Mouse (Mus musculus) liver, postnatal 0 days (tissue): ENCODE measurements around the gene Cldn10. TPM values are rescaled to one million over a fixed set of nuclear protein-coding genes. Genes with fewer than 3 reads are reported as not detected.

Experiments used
- ATAC-seq: fragments of 200-750 bp; cut with Nextera tagmentation; 2 replicates; pipeline ENCODE4 v1.8.0; 2017; ENCODE audit warnings: mild to moderate bottlenecking, moderate library complexity
- DNase-seq: peaks from one replicate; pipeline ENCODE4 v3.0.0-alpha.2; 2016
- H3K27ac ChIP-seq: fragments of 300-500 bp; sonication (generic); 2 replicates; pipeline ENCODE4 v1.5.1; 2014; ENCODE audit warnings: antibody characterized with exemption, moderate library complexity, mild to moderate bottlenecking, low read depth
- H3K27me3 ChIP-seq: fragments of 300-500 bp; sonication (generic); 2 replicates; pipeline ENCODE4 v1.6.1; 2014; ENCODE audit warnings: low read length, control low read depth, mixed read lengths; ENCODE audit not compliant: insufficient read depth
- H3K36me3 ChIP-seq: fragments of 300-500 bp; sonication (generic); replicated peaks from 2 replicates; pipeline ENCODE4 v1.6.1; 2014; ENCODE audit warnings: mild to moderate bottlenecking, control low read depth, low read length, moderate library complexity, mixed read lengths; ENCODE audit not compliant: insufficient read depth
- H3K4me1 ChIP-seq: fragments of 300-500 bp; sonication (generic); 2 replicates; pipeline ENCODE4 v1.6.1; 2014; ENCODE audit warnings: antibody characterized with exemption, mild to moderate bottlenecking, control low read depth; ENCODE audit not compliant: insufficient read depth
- H3K4me2 ChIP-seq: fragments of 300-500 bp; sonication (generic); 2 replicates; pipeline ENCODE4 v1.6.1; 2014; ENCODE audit warnings: low read depth, mild to moderate bottlenecking, low read length, moderate library complexity, mixed read lengths
- H3K4me3 ChIP-seq: fragments of 300-500 bp; sonication (generic); 2 replicates; pipeline ENCODE4 v1.5.1; 2014; ENCODE audit warnings: low read depth, low read length
- H3K9ac ChIP-seq: fragments of 300-500 bp; sonication (generic); replicated peaks from 2 replicates; pipeline ENCODE4 v1.6.1; 2014; ENCODE audit warnings: mild to moderate bottlenecking, moderate library complexity
- H3K9me3 ChIP-seq: fragments of 300-500 bp; sonication (generic); 2 replicates; pipeline ENCODE4 v1.6.1; 2016; ENCODE audit warnings: mild to moderate bottlenecking, control low read depth, low read length, mixed read lengths
- CTCF ChIP-seq: sonication (generic); IDR thresholded peaks from 2 replicates; pipeline ENCODE4 v1.5.1; 2016; ENCODE audit warnings: antibody characterized with exemption, low read depth
- EP300 ChIP-seq: IDR thresholded peaks from 2 replicates; pipeline ENCODE4 v1.6.1; 2016; ENCODE audit warnings: antibody characterized with exemption, low read depth, mild to moderate bottlenecking
- WGBS: fragments of 180-500 bp; shearing (Covaris S2); extraction: QIAGEN DNeasy Blood & Tissue Kit; methylation state at CpG from one replicate; pipeline ENCODE4 v1.1.7; 2014; ENCODE audit not compliant: insufficient replicate concordance; 5-methylcytosine and 5-hydroxymethylcytosine counted together
- polyA plus RNA-seq: library from polyadenylated mRNA; unstranded; fragments of >200 nt; fragmentation: Nextera tagmentation; extraction: Ambion mirVana; gene quantifications from 2 replicates; pipeline ENCODE4 v1.2.1, GENCODE M21; 2015

The Cldn10 gene
- polyA plus RNA-seq, 1 experiment from 2014 or later: 0.61 TPM

- no peaks in the 10 kb centered on the region for H3K36me3 ChIP-seq
- TF ChIP-seq EP300 (no peak), CTCF (no peak)
- no peak overlapping the region for H3K27ac ChIP-seq
- H3K9me3 ChIP-seq: no peaks in the 10 kb centered on the region
- 86% methylated on average over 6 of the region's 6 CpGs for WGBS
- DNase-seq: no peak
- no peaks in the 10 kb centered on the region for H3K27me3 ChIP-seq
- H3K4me1 ChIP-seq: peaks cover 5% of the 10 kb centered on the region; the same call in 1 of the 2 replicates
- no peak overlapping the region for H3K4me3 ChIP-seq
- no peak for ATAC-seq
- H3K9ac ChIP-seq: no peak overlapping the region
- no peak overlapping the region for H3K4me2 ChIP-seq
These were observed 123.8 kb downstream of the Cldn10 start for GRCm38 (mm10) chr14:118911521-118911920.

DNA sequence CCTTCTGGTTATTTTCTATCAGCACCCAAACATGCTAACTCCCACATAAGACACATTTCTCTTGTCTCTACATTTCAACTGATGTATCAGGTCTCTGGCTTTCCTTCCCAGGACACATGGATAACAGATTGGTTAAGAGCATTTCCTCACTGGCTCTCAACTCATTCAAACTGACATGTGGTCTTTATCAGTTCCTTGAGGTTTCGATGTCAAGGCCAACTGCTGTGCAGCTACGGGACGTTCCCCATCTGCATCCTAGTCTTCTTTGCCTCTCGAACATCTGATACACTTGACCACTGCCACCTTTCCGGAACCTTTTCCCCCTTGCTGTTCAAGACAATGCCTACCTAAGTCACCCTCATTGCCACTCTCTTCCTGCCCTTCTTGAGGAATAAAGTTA, 125.9 kb downstream of the Cldn10 start:
- H3K9me3 ChIP-seq: no peaks in the 10 kb centered on the region
- H3K4me2 ChIP-seq: no peak overlapping the region
- H3K36me3 ChIP-seq: no peaks in the 10 kb centered on the region
- no peaks in the 10 kb centered on the region for H3K27me3 ChIP-seq
- no peak overlapping the region for H3K9ac ChIP-seq
- ATAC-seq (no peak), DNase-seq (no peak)
- no peak overlapping the region for H3K4me3 ChIP-seq
- no peak overlapping the region for H3K27ac ChIP-seq
- peaks cover 5% of the 10 kb centered on the region; the same call in 1 of the 2 replicates for H3K4me1 ChIP-seq
- WGBS: 29% methylated on average over 5 of the region's 5 CpGs
- TF ChIP-seq EP300 (no peak), CTCF (no peak)

DNA sequence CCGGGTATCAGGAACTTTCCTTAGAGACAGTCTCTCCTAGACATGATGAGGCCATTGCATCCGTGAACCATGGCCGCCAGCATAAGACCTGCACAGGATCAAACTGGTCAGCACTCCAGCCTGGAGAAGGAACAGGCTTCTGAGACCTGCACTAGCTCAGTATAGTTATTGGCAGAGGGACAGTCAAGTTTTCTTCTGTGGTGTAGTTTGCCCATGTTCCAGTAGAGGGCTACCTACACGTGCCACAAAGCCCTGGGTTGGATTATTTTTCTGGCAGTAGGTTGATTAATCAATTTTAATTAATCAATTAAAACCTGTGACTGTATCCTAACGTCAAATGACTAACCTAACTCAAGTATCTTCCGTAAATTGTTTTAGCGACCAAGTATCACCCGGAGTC, 131.3 kb downstream of the Cldn10 start:
- Histone ChIP-seq H3K4me1 (peaks cover 8% of the 10 kb centered on the region), H3K9ac (no peak overlapping the region), H3K27ac (no peak overlapping the region), H3K4me3 (no peak overlapping the region), H3K36me3 (no peaks in the 10 kb centered on the region), H3K9me3 (no peaks in the 10 kb centered on the region), H3K4me2 (no peak overlapping the region), H3K27me3 (peaks cover 32% of the 10 kb centered on the region)
- 61% methylated on average over 8 of the region's 8 CpGs for WGBS
- TF ChIP-seq CTCF (peak; percentile 68), EP300 (no peak)
- ATAC-seq: peak; percentile 53
- DNase-seq: no peak

- Histone ChIP-seq H3K4me3 (no peak overlapping the region), H3K9ac (no peak overlapping the region), H3K36me3 (no peaks in the 10 kb centered on the region), H3K27me3 (peaks cover 49% of the 10 kb centered on the region), H3K27ac (no peak overlapping the region), H3K4me1 (peaks cover 15% of the 10 kb centered on the region), H3K9me3 (no peaks in the 10 kb centered on the region), H3K4me2 (no peak overlapping the region)
- DNase-seq: no peak
- no peak for TF ChIP-seq CTCF
- no peak for TF ChIP-seq EP300
- no peak for ATAC-seq
- 58% methylated on average over 7 of the region's 7 CpGs for WGBS
These were observed 132.9 kb downstream of the Cldn10 start for GRCm38 (mm10) chr14:118920654-118921053.

DNA sequence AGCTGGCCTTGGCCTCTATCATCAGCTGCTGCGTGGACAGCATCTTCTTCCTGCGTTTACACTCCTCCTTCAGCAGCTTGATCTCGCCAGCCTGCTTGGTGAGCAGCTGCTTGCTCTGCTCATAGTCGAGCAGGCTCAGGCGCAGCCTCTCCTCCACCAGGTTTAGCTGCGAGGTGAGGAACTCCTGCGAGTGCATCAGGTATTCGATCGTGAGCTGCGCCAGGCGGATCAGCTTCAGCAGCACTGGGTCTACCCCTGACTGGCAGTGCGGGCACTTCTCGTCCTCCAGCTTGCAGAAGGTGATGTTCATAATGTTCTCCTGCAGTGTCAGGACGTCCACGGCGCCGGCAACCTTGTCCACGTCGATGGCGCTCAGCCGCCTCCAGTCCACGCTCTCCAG, 134.5 kb downstream of the Cldn10 start:
- no peak for TF ChIP-seq CTCF
- TF ChIP-seq EP300: no peak
- Histone ChIP-seq H3K27ac (no peak overlapping the region), H3K9ac (0 out of 2 replicates have a peak overlapping the region, but pooled peaks have one; percentile 30), H3K36me3 (no peaks in the 10 kb centered on the region), H3K4me1 (peaks cover 15% of the 10 kb centered on the region), H3K9me3 (no peaks in the 10 kb centered on the region), H3K27me3 (peaks cover 54% of the 10 kb centered on the region), H3K4me2 (peak overlapping the region; percentile 63), H3K4me3 (peak overlapping the region; percentile 41)
- 21% methylated on average over 22 of the region's 22 CpGs for WGBS
- no peak for DNase-seq
- ATAC-seq: no peak

DNA sequence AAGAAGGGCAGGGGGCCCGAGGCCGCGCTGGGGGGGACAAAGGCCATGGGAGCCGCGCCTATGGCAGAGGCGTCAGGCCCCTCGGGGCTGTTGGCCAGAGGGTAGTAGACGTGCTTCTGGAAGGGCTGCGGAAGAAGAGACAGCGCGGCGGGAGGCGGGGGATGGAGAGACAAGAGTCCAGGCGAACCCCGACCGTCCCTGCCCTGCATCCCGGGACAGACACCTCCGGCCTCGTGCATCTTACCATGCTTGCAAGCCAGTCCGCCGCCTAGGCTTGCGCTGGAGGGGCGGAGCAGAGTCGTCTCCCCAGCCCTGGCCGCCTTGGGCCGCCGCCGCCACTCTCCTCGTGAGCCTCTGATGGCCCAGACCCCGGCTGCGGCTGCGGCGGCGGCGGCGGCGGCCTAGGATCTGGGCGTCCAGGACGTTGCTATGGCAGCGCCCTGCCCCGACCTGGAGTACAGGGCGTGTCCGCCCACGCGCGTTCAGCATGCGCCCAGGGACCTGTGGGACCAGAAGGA, 135.0 kb downstream of the Cldn10 start:
- WGBS: 3% methylated on average over 47 of the region's 47 CpGs
- ATAC-seq: peak; percentile 56
- Histone ChIP-seq H3K9me3 (no peaks in the 10 kb centered on the region), H3K4me3 (peak overlapping the region; percentile 41), H3K4me1 (peaks cover 15% of the 10 kb centered on the region), H3K4me2 (peak overlapping the region; percentile 63), H3K36me3 (no peaks in the 10 kb centered on the region), H3K9ac (0 out of 2 replicates have a peak overlapping the region, but pooled peaks have one; percentile 30), H3K27me3 (peaks cover 54% of the 10 kb centered on the region), H3K27ac (no peak overlapping the region)
- DNase-seq: peak; percentile 44
- TF ChIP-seq EP300: no peak
- no peak for TF ChIP-seq CTCF

Other genes starting within 250 kb of the Cldn10 start
- 1.1 and 1.2 TPM in 2 replicates for gene Abcc4, start 81.7 kb upstream of the Cldn10 start, polyA plus RNA-seq
- 0.42 and 0.75 TPM in 2 replicates for gene Dzip1, start 137.6 kb downstream of the Cldn10 start, polyA plus RNA-seq
- gene Dnajc3, start 150.1 kb downstream of the Cldn10 start, polyA plus RNA-seq: 53.6 and 55.3 TPM in 2 replicates